Mouse (Mus musculus): ENCODE measurements around the gene Eif4ebp2.

Eif4ebp2 gene

DNA sequence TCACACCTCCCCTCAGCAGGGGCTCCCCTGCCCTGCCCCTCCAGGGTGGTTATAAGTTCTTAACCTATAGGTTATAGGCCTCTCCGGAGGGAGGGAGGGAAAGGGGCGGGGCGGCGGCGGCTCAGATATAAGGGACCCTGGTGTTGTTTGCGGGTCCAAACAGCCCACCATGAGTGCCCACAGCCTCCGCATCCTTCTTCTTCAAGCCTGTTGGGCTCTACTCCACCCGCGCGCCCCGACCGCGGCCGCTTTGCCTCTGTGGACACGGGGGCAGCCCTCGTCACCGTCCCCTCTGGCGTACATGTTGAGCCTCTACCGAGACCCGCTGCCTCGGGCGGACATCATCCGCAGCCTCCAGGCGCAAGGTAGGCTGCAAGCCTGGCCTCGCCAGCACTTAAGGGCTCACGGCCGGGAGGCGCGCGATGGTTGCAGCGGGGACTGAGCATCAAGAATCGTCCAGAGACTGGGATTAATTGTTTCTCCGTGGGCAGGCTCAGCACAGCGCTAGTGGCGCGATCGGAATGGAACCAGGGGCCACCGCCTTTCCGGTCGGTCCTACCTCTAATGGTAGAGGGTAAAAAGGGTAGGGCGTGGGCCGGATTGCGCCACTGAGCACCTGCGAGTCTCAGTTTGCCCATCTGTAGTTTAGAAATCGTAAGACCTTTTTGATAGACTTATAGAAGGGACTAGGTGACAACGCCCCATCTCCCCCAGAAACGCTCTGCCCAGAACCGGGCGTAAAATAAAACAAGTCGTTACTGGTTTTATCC, 34.1 kb downstream of the Eif4ebp2 start:
- peak; percentile 18 for DNase-seq (ENCODE audit: low read depth, low spot score)

DNA sequence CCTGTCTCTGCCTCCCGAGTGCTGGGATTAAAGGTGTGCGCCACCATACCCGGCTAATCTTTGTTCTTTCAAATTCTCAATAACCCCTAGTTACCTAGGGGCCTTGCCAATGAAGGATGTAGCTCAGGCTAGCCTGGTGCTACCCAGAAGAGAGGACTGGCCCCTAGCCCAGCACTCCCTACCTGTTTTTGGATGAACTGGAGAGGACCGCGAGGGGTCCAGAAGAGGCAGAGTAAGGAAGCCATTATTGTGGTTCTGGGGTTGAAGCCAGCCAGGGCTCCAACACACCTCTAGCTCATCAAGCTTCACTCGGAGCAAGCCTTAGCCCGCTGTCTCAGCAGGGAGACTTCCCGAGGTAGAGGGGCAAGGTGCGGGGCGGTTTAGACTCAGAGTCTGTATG, 34.8 kb downstream of the Eif4ebp2 start, which contains the start of gene Nodal:
Nodal (plus strand) TSS at position 301 of the 400 bp plus-strand sequence.
- no peak for DNase-seq (ENCODE audit: low read depth, low spot score)

DNA sequence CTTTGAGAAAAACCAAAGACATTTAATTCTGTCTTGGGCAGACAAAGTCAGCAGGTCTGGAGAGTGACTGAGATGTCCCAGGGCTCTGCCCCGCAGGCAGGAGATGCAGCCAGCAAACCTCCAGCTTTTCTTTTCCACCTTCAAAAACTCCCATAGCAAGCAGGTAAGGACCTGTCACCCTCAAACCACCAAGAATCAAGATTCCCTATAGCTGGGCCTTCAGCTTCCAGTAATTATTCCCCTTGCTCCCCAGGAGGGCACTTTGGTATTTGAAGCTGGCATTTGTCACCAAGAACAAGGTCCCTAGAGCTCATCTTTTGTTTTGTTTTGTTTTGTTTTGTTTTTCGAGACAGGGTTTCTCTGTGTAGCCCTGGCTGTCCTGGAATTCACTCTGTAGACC, 35.4 kb downstream of the Eif4ebp2 start:
- no peak for DNase-seq (ENCODE audit: low read depth, low spot score)

- DNase-seq (ENCODE audit: low read depth, low spot score): no peak
Observed at GRCm38 (mm10) chr10:61416561-61416960, 35.9 kb downstream of the Eif4ebp2 start.

- DNase-seq (ENCODE audit: low read depth, low spot score): no peak
Observed at GRCm38 (mm10) chr10:61415890-61416289, 36.6 kb downstream of the Eif4ebp2 start.

DNA sequence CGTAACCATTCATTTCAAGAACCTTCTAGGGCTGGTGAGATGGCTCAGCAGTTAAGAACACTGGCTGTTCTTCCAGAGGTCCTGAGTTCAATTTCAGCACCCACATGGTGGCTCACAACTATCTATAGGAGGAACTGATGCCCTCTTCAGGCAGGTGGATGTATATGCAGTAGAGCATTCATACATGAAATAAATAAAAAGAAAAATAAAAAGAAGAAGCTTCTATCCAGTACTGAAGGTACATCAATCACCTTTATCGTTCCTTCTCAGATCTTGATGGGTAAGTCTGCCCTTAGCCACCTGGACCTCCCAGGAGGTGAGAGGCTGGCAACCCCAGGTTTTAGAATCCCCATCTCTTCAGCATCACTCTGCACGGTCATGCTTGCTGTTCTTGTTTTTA, 37.2 kb downstream of the Eif4ebp2 start:
- no peak for DNase-seq (ENCODE audit: low read depth, low spot score)

- no peak for DNase-seq (ENCODE audit: low read depth, low spot score)
Observed at GRCm38 (mm10) chr10:61412910-61413625, 39.4 kb downstream of the Eif4ebp2 start.

GRCm38 (mm10) chr10:61410193-61410592, 42.3 kb downstream of the Eif4ebp2 start:
- no peak for DNase-seq (ENCODE audit: low read depth, low spot score)

DNA sequence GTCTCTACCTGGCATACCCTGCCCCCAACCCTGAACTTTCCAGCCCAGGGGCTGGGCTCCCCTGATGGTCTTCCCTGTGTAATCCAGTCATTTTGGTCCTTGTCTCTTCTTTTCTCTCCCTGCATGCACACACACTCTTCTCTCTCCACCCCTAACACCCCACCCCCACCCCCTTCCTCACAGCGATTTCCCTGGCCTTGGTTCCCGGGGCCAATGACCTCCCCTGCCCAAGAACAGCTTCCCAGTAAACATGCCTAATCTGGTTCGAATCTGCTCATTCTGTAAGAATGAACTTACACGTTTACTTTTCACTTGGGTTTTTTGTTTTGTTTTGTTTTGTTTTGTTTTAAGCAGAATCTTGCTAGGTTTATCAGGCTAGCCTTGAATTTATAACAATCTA, 42.7 kb downstream of the Eif4ebp2 start:
- no peak for DNase-seq (ENCODE audit: low read depth, low spot score)

DNA sequence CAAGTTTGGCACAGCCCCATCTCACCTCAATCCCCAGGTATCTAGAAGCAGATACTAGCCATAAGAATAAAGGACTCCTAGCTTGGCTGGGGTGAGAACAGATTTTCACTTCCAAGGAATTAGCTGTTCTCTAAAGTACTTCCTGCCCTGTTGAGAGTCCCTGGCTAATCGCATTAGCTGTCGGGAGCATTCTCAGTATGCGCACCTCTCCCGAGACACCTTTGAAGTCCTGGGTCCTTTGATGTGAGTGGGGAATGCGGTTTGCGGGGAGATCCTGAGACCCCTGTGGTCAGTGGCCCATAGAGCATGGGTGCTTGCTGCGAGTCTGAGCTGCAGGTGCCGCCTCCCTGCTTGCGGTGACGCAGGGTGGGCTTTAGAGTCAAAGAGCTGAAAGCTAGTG, 46.5 kb downstream of the Eif4ebp2 start:
- DNase-seq (ENCODE audit: low read depth, low spot score): no peak

GRCm38 (mm10) chr10:61402911-61403310, 49.5 kb downstream of the Eif4ebp2 start:
- no peak for DNase-seq (ENCODE audit: low read depth, low spot score)

DNA sequence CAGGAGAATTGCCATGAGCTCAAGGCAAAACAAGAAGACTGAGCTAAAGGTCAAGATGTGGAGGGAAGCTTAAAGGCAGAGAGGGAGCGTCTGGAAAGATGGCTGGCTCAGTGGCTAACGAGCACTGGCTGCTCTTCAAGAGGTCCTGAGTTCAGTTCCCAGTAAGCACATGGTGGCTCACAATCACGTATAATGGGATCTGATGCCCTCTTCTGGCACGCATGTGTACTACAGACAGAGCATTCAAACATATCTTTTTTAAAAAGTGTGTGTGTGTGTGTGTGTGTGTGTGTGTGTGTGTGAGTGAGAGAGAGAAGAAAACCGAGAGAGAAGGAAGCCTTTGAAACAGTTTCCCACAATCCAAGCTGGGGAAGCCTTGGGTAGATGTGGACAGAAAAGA, 50.0 kb downstream of the Eif4ebp2 start:
- DNase-seq (ENCODE audit: low read depth, low spot score): no peak

- DNase-seq (ENCODE audit: low read depth, low spot score): no peak
Observed at GRCm38 (mm10) chr10:61400407-61400806, 52.1 kb downstream of the Eif4ebp2 start.

GRCm38 (mm10) chr10:61399156-61399734, 53.2 kb downstream of the Eif4ebp2 start:
- DNase-seq (ENCODE audit: low read depth, low spot score): peak; percentile 81

- DNase-seq (ENCODE audit: low read depth, low spot score): no peak
Observed at GRCm38 (mm10) chr10:61398125-61398524, 54.3 kb downstream of the Eif4ebp2 start.

DNA sequence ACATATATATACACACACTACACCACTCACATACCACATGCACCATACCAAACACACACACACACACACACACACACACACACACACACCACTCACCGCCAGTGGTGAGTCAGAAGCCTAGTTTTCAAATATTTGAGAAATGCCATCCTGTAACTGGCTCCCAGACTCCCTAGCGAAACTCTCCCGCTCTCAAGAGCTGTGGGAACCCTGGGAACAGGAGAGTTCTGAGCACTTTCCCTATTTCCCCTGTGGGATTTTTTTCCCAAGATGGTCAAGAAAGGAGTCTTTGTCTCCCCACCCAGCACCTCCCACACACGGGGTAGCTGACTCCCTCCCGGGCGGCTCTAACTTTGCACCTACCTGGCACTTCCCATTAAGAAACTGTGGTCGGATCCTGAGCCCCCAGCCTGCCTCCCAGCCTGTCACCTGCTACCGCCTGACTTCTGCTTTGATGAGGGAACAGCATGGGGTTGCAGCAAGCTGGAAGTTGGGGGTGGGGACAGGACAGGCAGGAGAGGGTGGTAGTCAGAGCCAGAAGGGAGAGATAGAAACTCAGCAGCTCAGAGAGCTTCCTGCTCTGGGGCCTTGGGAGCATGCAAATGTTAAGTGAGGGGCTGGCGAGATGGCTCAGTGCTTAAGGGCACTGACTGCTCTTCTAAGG, 57.9 kb downstream of the Eif4ebp2 start:
- DNase-seq (ENCODE audit: low read depth, low spot score): no peak

DNA sequence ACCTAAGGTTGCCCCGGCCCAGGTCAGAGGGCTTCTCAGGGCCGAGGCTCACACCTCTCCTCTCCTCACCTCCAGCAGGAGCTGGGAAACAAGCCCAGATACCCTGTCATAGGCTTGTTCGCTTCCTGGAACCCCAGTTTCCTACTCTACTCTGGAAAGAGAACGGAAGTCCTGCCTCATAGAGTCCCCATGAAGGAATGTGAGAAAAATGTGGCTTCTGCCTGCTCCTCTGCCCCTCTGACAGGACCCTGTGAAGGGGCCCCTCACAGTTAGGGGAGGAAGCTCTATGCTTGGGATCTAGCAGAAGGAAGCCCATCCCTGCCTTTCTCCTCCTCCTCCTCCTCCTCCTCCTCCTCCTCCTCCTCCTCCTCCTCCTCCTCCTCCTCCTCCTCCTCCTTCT, 59.9 kb downstream of the Eif4ebp2 start:
- DNase-seq (ENCODE audit: low read depth, low spot score): no peak

DNA sequence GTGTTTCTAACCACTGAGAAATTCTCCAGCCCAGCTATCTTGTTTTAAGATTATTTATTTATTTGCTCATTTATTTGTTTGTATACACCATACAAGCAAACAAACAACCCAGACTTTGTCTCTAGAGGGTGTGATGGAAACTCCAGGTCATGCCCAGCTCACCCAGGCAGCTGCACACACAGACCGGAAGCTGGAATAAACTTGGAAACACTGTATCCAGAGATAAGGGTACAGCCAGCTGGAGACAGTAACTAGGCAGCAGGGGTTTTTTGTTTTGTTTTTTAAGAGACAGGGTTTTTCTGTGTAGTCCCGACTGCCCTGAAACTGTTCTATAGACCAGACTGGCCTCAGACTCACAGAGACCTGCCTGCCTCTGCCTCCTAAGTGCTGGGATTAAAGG, 62.3 kb downstream of the Eif4ebp2 start:
- DNase-seq (ENCODE audit: low read depth, low spot score): no peak

DNA sequence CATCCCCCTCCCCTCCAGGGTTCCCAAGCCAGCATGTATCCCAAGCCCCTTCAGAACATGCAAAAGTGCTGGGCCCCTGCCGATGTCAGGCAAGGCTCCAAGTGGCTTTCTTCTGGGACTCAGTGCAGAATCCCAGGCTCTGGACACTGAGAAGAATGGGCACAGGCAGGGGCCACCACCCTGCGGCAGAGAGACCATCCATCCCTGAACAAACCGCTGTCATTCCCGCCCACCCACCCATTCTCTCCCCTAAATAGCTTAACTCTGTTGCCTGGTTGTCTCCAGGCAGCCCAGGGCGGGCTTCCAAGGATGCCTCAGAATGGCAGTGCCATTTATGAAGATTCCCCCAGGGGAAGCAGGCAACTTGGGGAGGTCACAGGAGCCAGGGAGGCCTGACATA, 63.4 kb downstream of the Eif4ebp2 start:
- DNase-seq (ENCODE audit: low read depth, low spot score): no peak

DNA sequence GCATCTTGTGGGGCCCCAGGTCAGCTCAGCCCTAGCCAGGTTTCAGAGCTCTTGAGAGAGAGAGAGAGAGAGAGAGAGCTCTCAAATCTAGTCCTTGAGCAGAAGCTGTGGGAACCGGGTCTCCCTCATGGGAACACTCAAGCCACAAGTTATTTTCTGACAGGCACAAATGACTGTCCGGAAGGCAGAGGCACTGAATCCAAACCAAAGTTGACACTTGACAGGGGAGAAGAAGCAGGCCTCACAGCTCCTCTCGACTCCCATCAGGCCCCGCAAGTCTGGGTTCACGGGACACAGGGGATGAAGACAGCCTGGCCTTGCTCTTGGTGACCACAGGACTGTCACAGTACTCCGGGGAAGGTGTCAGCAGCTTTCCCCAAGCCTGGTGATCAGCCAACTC, 66.2 kb downstream of the Eif4ebp2 start:
- no peak for DNase-seq (ENCODE audit: low read depth, low spot score)

DNA sequence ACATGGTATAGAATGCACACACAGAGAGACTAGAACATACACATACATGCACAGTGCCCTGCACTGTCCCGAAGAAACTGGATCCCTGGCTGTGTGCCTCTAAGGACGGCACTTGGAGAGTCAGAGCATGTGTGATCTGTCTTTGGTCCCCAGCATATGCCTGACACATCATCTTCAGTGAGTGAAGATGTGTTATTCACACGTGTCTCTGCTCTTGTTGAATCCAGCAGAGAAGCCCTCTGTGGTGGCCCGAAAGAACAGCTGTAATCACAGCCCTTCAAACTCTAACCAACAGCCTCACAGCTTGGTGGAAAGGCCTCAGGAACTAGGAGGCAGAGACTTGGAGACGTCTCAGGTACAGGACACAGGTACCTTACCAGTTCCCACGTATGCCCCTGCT, 67.3 kb downstream of the Eif4ebp2 start:
- DNase-seq (ENCODE audit: low read depth, low spot score): no peak

DNA sequence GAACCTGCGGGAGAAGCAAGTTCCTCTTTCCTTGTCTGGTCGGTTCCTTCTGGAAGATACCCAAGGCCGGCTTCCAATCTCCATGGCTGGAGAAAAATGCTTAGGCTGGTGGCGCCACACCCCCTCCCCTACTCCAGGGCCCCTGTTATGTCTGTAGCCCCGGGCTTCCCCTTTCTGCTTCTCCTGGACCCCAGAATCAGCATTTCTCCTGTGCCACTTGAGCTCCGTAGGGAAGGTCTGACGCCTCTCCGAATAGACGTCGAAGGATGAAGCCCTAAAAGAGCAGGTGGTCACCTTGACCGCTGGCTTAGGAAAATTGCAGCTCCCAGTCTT, 68.8 kb downstream of the Eif4ebp2 start:
- DNase-seq (ENCODE audit: low read depth, low spot score): no peak
